Mouse (Mus musculus) left cerebral cortex, adult 18-20 months (tissue): ENCODE data around the gene Gpr50. TPM values are rescaled to one million over a fixed set of nuclear protein-coding genes. Genes with fewer than 3 reads are reported as not detected.

Experiments used
- DNase-seq, 2 experiments: peaks; one replicate each; pipeline ENCODE4 v3.0.0; 2021 to 2022; ENCODE audit warnings: low spot score in 2 of 2, mixed read lengths in 1 of 2
- long read RNA-seq, 2 experiments: library from polyadenylated mRNA; stranded (forward); transcript quantifications; one replicate each; pipeline ENCODE4 v2.0.0; 2021
- total RNA-seq, 2 experiments: library from RNA; stranded (reverse); gene quantifications; 2 replicates each; pipeline ENCODE4 v1.2.3; 2021

Gpr50 gene
- under 1 TPM; 0.46 to 0.49 TPM for total RNA-seq
- long read RNA-seq, experiment 1, result 0 reads
- long read RNA-seq, experiment 2, result 0 reads

DNA sequence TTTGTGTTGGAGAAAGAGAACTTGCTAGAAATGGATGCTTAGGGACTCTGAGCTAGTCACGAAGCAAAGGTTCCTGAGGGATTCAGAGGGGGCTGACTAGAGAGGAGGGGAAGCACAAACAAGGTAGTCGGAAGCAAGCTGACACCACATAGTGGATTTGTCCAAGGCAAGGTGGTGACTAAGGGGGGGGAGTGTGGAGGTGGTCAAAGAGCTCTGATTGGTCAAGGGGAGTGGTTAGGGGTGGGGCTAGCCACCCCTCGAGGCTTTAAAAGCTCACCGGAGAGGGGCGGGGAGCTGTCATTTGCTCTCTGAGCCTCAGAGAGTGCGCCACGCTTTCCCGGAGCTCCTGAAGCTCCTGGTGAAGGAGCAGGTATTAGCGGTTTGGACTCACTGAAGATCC, at the start of gene Gpr50:
Gene Gpr50, plus strand, starts transcription at position 294 of the 400 bp plus-strand sequence.
- DNase-seq, result no peak

DNA sequence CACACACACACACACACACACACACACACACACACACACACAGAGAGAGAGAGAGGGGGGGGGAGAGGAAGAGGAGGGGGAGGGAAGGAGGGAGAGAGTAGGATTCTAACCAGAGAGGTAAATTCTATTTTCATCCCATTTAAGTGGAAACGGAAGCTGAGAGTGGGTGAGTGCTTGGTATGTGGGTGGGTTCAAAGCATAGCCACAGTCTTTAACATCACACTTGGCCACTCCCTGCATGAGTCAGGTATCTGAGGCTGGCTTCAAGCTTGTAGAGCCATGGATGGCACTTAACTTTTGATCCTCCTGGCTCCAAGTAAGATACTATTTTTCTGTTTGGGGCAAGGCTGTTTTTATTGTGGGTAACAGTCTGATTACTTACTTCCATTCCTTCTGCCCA, 41.2 kb upstream of the Gpr50 start:
- no peak for DNase-seq

DNA sequence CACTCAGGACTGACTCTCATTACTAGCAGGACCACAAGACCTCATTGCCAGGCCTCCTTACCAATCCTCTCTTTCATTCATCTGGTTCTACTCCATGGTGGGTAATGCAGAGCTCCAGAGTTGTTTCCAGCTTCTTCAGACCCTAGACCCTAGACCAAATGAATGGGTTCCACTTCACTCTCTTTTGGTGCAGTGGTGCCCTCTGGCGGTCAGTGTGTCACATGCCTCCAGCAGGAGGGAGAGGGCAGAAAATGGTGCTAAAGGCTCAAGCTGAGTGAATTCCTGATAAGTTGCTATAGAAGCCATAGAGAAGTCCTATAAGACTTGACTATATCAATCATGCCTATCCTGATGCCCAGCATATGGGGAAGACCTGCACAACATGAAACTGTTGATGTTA, 39.6 kb upstream of the Gpr50 start:
- peak; percentile 9 to 32 for DNase-seq

DNA sequence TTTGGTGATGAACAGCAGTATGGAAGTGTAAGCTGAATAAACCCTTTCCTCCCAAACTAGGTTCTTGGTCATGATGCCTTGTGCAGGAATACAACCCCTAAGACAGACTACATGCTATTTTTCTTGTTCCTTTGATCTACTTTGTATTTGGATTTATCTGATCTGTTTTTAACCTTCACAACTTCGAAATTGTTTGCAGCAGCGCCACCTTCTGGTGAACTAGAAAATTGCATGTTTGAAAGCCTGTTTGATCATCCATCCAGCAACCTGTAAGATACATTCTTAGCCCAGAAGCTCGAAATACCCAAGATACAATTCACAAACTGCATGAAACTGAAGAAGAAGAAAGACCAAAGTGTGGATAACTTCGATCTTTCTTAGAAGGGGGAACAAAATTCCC, 35.2 kb upstream of the Gpr50 start:
- peak; percentile 41 to 61 for DNase-seq

DNA sequence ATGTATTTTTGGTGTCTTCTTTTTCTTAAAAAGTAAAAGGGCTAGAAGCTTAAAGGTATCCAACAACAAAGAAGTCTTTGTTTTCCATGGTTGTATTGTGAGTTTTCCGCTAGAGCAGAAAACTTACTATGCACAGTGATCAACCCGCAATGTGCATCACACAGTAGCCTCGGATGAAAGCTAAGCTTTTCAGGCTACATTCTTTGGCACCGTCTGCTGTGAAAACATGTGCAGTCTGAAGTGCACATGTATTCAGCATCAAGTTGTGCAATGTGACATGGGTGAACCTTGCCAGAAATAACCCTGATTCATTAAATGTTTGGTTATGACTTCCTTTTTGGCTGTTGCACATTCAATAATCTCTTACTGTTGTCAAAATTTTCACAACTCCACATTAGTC, 32.8 kb upstream of the Gpr50 start:
- no peak for DNase-seq

DNA sequence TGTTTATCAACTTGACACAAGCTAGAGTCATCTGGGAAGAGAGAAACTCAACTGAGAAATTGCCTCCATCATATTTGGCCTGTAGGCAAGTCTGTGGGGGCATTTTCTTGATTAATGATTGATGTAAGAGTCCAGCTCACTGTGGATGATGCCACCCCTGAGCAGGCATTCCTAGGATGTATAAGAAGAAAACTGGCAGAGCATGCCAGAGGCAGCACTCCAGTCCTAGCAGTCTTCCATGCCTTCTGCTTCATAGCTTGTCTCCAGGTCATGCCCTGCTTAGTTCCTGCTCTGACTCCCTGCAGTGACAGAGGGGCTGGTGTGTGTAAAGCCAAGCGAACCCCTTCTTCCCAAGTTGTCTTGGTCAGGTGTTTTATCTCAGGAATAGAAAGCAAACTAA, 32.3 kb upstream of the Gpr50 start:
- no peak for DNase-seq

DNA sequence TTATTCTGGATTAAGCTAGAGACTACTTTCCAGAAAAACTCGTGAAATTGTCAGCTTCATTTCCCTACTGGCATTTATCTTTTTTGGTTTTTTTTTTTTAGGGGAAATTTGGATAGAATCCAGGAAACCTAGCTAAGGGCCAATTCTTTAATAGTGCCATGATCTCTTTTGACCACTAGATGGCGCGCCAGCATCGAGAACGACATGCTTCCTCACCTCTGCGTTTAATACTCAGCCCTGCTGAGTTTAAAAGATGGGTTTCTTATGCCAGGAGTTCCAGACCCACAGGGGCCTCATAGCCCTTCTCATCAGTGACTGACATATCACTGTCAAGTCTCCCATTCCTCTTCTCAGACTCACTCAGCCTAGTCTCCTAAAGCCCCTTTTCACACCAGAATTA, 15.5 kb upstream of the Gpr50 start:
- DNase-seq, result peak; percentile 48 to 58

DNA sequence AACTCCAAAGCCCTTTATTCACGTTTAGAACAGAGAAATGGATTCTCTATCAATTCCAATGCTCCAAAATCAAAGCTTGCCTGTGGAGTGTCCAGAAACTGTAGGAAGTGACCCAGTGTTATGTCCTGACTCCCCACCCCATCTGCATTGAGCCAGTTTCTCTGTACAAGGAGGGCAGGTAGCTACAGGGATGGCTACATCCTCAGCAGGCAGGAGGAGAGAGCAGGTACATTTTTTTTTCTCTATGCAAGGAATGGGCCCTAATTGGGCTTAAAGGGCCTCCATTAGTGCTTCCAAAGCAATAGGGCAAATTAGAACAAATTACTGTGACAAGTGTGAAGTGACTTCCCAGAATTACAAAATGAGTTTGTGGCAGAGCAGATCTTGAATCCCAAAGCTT, 15.0 kb upstream of the Gpr50 start:
- DNase-seq, result no peak

DNA sequence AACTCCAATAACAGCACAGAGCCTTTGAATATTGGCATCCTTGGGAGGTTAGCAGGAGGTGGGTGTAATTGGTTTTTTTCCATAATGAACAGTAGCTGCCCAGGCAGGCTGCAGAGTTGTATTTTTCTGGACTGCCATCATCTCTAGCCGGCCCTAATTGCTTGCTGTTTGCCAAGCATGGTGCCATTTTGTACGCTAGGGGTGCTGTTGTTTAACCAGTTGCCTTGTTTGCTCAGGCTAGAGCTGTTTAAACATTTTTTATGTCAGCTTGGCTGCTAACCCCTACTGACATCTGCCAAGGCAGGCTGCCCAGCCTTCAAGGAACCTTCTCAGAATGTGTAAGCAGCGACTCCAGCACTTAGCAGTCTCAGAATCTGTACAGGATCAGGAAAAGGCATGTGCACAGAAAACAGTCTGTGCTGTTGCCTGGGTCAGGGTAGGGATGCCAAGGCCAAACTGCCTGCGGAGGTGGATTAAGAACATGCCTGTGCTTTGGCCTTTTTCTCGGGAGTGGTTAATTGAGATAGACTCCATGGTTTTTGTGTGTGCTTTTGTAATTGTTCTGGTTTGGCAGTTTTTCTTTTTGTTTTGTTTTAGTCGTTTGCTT, 14.5 kb upstream of the Gpr50 start:
- peak; percentile 38 to 41 for DNase-seq

DNA sequence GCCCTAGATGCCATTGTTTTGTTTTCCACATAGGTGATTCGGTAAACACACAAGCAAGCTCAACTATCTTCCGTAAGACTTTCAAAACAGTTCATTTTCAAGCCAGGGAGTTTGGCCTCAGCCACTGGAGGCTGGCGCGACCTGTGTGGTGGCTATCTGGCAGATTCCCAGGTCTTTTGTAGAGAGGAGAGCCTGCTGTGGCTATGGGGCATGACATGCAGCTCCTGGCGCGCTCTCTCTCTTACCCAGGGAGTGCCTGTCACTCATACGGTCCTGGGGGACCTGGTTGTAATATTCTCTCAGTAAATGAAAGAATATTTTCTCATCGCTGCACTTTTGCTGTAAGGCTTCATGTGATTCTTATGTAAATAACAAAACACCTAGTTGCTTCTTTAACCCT, 13.5 kb upstream of the Gpr50 start:
- DNase-seq, result no peak

DNA sequence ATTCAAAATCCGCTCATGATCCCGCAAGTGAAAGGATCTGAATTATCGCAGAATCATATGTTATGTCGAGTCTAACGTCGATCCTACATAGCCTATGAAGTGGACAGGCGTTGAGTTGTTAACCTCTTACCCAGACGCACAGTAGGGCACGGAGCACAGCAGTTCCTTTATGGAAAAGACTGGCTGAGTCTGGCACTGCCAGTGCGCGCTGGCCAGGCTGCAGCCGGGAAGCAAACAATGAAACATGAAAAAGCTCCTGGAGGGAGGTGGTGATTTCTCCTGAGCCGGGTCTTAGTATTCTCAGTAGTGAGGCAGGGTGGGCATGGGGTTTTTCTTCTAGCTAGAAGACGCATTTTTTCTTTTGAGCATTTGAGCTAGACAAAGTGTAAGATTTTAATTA, 1.7 kb upstream of the Gpr50 start:
- DNase-seq, result no peak

DNA sequence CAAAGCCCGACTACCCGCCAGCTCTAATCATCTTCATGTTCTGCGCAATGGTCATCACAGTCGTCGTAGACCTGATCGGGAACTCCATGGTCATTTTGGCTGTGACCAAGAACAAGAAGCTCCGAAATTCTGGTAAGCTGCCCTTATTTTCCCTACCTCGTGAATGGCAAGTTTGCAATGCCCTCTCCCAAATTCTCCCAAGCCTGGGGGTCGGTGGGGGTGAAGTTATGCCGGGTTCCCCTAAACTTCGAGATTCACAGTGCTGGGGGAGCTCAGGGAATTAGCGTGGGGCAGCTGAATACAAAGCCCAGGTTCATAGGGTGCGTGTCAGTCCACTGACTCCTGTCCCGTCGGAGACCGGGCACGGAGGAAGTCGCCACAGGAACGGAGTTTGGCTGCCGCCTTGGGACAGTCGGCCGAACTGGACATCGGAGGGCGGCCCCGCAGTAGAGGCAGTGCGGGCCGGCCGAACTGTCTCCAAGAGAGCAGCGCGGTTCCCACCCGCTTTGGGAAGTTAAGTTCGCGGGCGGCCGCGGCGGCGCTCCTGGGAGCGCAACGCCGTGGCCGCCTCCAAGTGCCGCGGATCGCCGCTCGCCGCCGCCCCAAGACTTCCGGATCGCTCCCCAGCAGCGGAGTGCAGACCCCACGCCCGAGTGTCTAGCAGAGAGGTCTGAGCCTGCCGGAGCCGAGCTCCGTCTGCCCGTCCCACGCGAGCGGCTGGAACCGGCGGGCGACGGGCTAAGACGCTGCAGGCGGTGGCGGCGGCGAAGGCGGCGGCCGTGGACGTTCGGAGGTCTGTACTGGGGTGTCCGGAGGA, 612 bp downstream of the Gpr50 start:
- DNase-seq, result no peak

DNA sequence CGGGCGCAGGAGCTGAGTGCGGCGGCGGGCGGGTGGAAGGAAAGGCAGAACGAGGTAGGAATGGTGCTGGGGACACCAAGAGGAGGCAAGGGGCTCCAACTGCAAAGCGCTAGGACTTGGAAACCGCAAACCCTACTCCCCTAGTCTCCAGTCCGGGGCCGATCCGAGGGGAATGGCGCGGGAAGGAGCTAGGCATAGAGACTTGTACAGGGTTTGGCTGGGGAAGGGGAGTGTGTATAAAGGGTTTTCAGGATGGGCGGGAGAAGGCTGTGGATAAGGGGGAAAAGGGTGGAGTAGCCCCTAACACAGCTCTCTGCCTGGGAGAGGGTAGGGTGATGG, 1.2 kb downstream of the Gpr50 start:
- no peak for DNase-seq

DNA sequence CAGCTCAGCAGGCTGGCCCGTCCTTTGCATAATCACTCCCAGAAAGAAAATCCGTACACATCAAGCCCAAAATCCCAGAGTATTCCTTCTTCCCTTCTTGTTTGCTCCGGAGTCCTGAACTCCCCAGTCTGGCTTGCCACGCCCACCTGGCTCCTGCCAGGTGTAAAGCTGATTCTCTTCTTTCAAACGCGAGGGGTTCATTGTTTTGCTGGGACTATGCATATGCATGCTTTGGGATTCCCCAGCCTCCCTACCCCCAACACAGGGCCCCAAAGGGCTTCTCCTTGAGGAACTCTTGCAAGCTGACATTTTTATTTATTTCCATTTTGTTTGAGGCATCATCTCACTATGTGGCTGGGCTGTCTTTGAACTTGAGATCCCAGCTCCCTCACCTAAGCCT, 6.8 kb downstream of the Gpr50 start:
- DNase-seq, result no peak

DNA sequence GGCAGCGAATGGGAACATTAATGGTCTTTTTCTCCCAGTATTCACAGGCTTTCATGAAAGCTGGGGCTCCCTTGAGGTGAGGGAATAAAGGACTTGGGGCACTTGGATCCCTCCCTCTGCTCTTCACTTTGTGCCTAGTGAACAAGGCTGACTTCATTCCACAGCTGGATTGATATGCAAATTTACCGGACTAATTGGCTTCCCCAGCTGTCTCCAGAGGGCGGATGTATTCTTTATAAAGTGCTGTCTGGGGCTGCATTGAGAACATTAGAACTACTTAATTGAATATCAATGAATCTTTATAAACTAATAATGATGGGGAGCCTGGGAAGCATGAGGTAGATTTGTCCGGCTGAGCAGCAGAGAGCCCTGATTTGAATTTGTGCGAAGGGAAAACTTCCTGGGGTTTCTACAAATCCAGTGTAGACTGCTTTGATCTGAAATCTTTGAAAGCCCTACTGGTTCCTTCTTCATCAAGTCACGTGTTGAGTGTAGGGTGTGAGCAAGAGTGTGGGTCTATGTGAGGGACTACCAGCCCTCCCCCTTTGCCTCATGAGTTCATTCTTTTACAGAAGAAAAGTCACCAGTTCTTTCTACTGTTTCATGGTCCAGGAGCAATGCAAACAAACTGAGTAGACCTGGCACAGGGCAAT, 37.5 kb downstream of the Gpr50 start:
- DNase-seq, result no peak

Other genes with a start within 250 kb of the Gpr50 start
- 10 to 100 TPM; 68.4 to 72.6 TPM for gene Cd99l2, start 170.8 kb upstream of the Gpr50 start, total RNA-seq
- gene Hmgb3, start 107.7 kb upstream of the Gpr50 start, total RNA-seq, result 10 to 100 TPM; 25.7 to 30.8 TPM
- gene Vma21, start 152.3 kb downstream of the Gpr50 start, total RNA-seq, result 10 to 100 TPM; 33.5 to 35.4 TPM